Mouse (Mus musculus): ENCODE results near the gene P3h4. TPM values are rescaled to one million over a fixed set of nuclear protein-coding genes. Genes with fewer than 3 reads are reported as not detected.
"Not testable (repeated sequence)": the region's sequence is repeated elsewhere in the genome, so short reads cannot be mapped to it uniquely, and the experiment has no call there.

P3h4 gene
- polyA plus RNA-seq, 1 experiment: 56.2 TPM

GRCm38 (mm10) chr11:100361059-100361458 lies 53.6 kb downstream of the P3h4 start:
- not testable (repeated sequence) for DNase-seq (ENCODE audit: low spot score)

- no peak for DNase-seq (ENCODE audit: low spot score)
Observed at GRCm38 (mm10) chr11:100360175-100360574, 54.5 kb downstream of the P3h4 start.

Other genes starting within 250 kb of the P3h4 start
- not detected in 2 replicates for gene Krt9, start 221.6 kb downstream of the P3h4 start, polyA plus RNA-seq (2012; rRNA removed)
- 0.91 and 1.7 TPM in 2 replicates for gene Krt14, start 207.3 kb downstream of the P3h4 start, polyA plus RNA-seq (2012; rRNA removed)
- not detected in 2 replicates for gene Krt16, start 165.9 kb downstream of the P3h4 start, polyA plus RNA-seq (2012; rRNA removed)
- gene Krt17, start 153.8 kb downstream of the P3h4 start, polyA plus RNA-seq (2012; rRNA removed): 0.44 and 0.61 TPM in 2 replicates
- gene Krt42, start 145.0 kb downstream of the P3h4 start, polyA plus RNA-seq (2012; rRNA removed): not detected in 2 replicates
- 510 and 627 TPM in 2 replicates for gene Eif1, start 95.0 kb downstream of the P3h4 start, polyA plus RNA-seq (2012; rRNA removed)
- not detected in 2 replicates for gene Gast, start 80.4 kb downstream of the P3h4 start, polyA plus RNA-seq (2012; rRNA removed)
- 3.6 and 4.3 TPM in 2 replicates for gene Hap1, start 58.7 kb downstream of the P3h4 start, polyA plus RNA-seq (2012; rRNA removed)
- gene Jup, start 17.1 kb downstream of the P3h4 start, polyA plus RNA-seq (2012; rRNA removed): 92.4 and 119 TPM in 2 replicates
- 84.6 and 90.5 TPM in 2 replicates for gene Fkbp10, start 861 bp upstream of the P3h4 start, polyA plus RNA-seq (2012; rRNA removed)
- 128 and 134 TPM in 2 replicates for gene Nt5c3b, start 27.0 kb upstream of the P3h4 start, polyA plus RNA-seq (2012; rRNA removed)
- gene Klhl10, start 27.1 kb upstream of the P3h4 start, polyA plus RNA-seq (2012; rRNA removed): 1.3 and 1.4 TPM in 2 replicates
- gene Klhl11, start 57.9 kb upstream of the P3h4 start, polyA plus RNA-seq (2012; rRNA removed): 12.2 and 13.2 TPM in 2 replicates
- gene Acly, start 113.2 kb upstream of the P3h4 start, polyA plus RNA-seq (2012; rRNA removed): 83.9 and 93.7 TPM in 2 replicates
- gene Ttc25, start 130.8 kb upstream of the P3h4 start, polyA plus RNA-seq (2012; rRNA removed): 0.26 and 0.60 TPM in 2 replicates
- gene Cnp, start 160.1 kb upstream of the P3h4 start, polyA plus RNA-seq (2012; rRNA removed): 34.9 and 36.0 TPM in 2 replicates
- gene Nkiras2, start 204.4 kb upstream of the P3h4 start, polyA plus RNA-seq (2012; rRNA removed): 54.8 and 55.4 TPM in 2 replicates
- 118 and 123 TPM in 2 replicates for gene Dnajc7, start 205.3 kb upstream of the P3h4 start, polyA plus RNA-seq (2012; rRNA removed)